Mouse (Mus musculus): Measurements from ENCODE around the gene Nubp1. TPM values are rescaled to one million over a fixed set of nuclear protein-coding genes. Genes with fewer than 3 reads are reported as not detected.

The Nubp1 gene
- polyA plus RNA-seq, 1 experiment from 2014 or later = 56.1 TPM

GRCm38 (mm10) chr16:10432387-10432786 is 20.6 kb downstream of the Nubp1 start:
- no peak overlapping the region for H3K4me2 ChIP-seq (replicated peaks; ENCODE audit: low read depth, low read length)
- H3K4me1 ChIP-seq (ENCODE audit: control insufficient read depth, insufficient read depth, low read length) = no peaks in the 10 kb centered on the region
- 80% methylated on average over 4 of the region's 4 CpGs for WGBS

GRCm38 (mm10) chr16:10433344-10433743 is 21.6 kb downstream of the Nubp1 start:
- Histone ChIP-seq H3K36me3 (ENCODE audit: control insufficient read depth, insufficient read depth, low read length) (no peaks in the 10 kb centered on the region), H3K27me3 (ENCODE audit: control insufficient read depth, insufficient read depth, low read length) (no peaks in the 10 kb centered on the region), H3K4me3 (ENCODE audit: low read depth, low read length) (no peak overlapping the region), H3K4me1 (ENCODE audit: control insufficient read depth, insufficient read depth, low read length) (no peaks in the 10 kb centered on the region), H3K27ac (ENCODE audit: low read length) (no peak overlapping the region), H3K9ac (replicated peaks; ENCODE audit: low read depth, low read length) (no peak overlapping the region), H3K4me2 (replicated peaks; ENCODE audit: low read depth, low read length) (no peak overlapping the region), H3K9me3 (ENCODE audit: control insufficient read depth, low read depth, low read length) (no peaks in the 10 kb centered on the region)
- 93% methylated on average over 5 of the region's 5 CpGs for WGBS
- no peak for ATAC-seq (ENCODE audit: insufficient number of reproducible peaks, insufficient read depth, low FRiP score, low read depth)

More at GRCm38 (mm10) chr16:10432387-10432786, 20.6 kb downstream of the Nubp1 start:
- H3K27me3 ChIP-seq (ENCODE audit: control insufficient read depth, insufficient read depth, low read length) = no peaks in the 10 kb centered on the region
- no peak for ATAC-seq (ENCODE audit: insufficient number of reproducible peaks, insufficient read depth, low FRiP score, low read depth)
- no peak overlapping the region for H3K9ac ChIP-seq (replicated peaks; ENCODE audit: low read depth, low read length)
- H3K27ac ChIP-seq (ENCODE audit: low read length) = no peak overlapping the region
- H3K36me3 ChIP-seq (ENCODE audit: control insufficient read depth, insufficient read depth, low read length) = peaks cover 1% of the 10 kb centered on the region; the same call in 1 of the 2 replicates
- no peak overlapping the region for H3K4me3 ChIP-seq (ENCODE audit: low read depth, low read length)
- no peaks in the 10 kb centered on the region for H3K9me3 ChIP-seq (ENCODE audit: control insufficient read depth, low read depth, low read length)

- 79% methylated on average over 6 of the region's 6 CpGs for WGBS
These were observed 24.4 kb downstream of the Nubp1 start for GRCm38 (mm10) chr16:10436166-10436565.

DNA sequence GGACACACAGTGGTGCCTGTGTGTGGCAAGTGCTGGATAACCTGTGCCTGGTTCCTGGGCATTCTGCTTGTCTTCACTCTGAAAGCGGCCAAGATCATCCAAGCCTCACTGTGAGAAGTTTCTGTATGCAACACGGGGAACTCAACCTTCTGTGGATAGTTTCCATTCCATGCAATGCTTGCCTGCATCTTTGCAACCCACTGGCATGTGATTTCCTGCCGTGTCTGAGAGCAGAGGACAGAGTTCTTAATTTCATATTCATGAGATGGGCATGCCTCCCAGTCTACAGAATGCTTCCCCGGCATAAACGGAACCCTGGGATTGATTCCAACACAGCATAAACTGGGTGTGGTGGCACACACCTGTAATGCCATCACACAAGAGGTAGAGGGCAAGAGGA is 26.3 kb downstream of the Nubp1 start:
- Histone ChIP-seq H3K27me3 (ENCODE audit: control insufficient read depth, insufficient read depth, low read length) (no peaks in the 10 kb centered on the region), H3K9ac (replicated peaks; ENCODE audit: low read depth, low read length) (no peak overlapping the region), H3K36me3 (ENCODE audit: control insufficient read depth, insufficient read depth, low read length) (no peaks in the 10 kb centered on the region), H3K4me1 (ENCODE audit: control insufficient read depth, insufficient read depth, low read length) (no peaks in the 10 kb centered on the region), H3K9me3 (ENCODE audit: control insufficient read depth, low read depth, low read length) (no peaks in the 10 kb centered on the region), H3K4me2 (replicated peaks; ENCODE audit: low read depth, low read length) (no peak overlapping the region), H3K27ac (ENCODE audit: low read length) (no peak overlapping the region), H3K4me3 (ENCODE audit: low read depth, low read length) (no peak overlapping the region)
- ATAC-seq (ENCODE audit: insufficient number of reproducible peaks, insufficient read depth, low FRiP score, low read depth) = no peak
- WGBS = 88% methylated on average over 5 of the region's 5 CpGs

More at GRCm38 (mm10) chr16:10436166-10436565, 24.4 kb downstream of the Nubp1 start:
- no peaks in the 10 kb centered on the region for H3K27me3 ChIP-seq (ENCODE audit: control insufficient read depth, insufficient read depth, low read length)
- no peaks in the 10 kb centered on the region for H3K9me3 ChIP-seq (ENCODE audit: control insufficient read depth, low read depth, low read length)
- ATAC-seq (ENCODE audit: insufficient number of reproducible peaks, insufficient read depth, low FRiP score, low read depth) = no peak
- H3K4me3 ChIP-seq (ENCODE audit: low read depth, low read length) = no peak overlapping the region
- H3K9ac ChIP-seq (replicated peaks; ENCODE audit: low read depth, low read length) = no peak overlapping the region
- H3K4me1 ChIP-seq (ENCODE audit: control insufficient read depth, insufficient read depth, low read length) = no peaks in the 10 kb centered on the region
- H3K4me2 ChIP-seq (replicated peaks; ENCODE audit: low read depth, low read length) = no peak overlapping the region
- no peak overlapping the region for H3K27ac ChIP-seq (ENCODE audit: low read length)
- H3K36me3 ChIP-seq (ENCODE audit: control insufficient read depth, insufficient read depth, low read length) = no peaks in the 10 kb centered on the region

- H3K9ac ChIP-seq (replicated peaks; ENCODE audit: low read depth, low read length) = no peak overlapping the region
- H3K27ac ChIP-seq (ENCODE audit: low read length) = no peak overlapping the region
- no peaks in the 10 kb centered on the region for H3K27me3 ChIP-seq (ENCODE audit: control insufficient read depth, insufficient read depth, low read length)
- no peaks in the 10 kb centered on the region for H3K36me3 ChIP-seq (ENCODE audit: control insufficient read depth, insufficient read depth, low read length)
- H3K9me3 ChIP-seq (ENCODE audit: control insufficient read depth, low read depth, low read length) = no peaks in the 10 kb centered on the region
- H3K4me1 ChIP-seq (ENCODE audit: control insufficient read depth, insufficient read depth, low read length) = no peaks in the 10 kb centered on the region
- WGBS = 90% methylated on average over 6 of the region's 6 CpGs
- ATAC-seq (ENCODE audit: insufficient number of reproducible peaks, insufficient read depth, low FRiP score, low read depth) = no peak
- no peak overlapping the region for H3K4me3 ChIP-seq (ENCODE audit: low read depth, low read length)
- H3K4me2 ChIP-seq (replicated peaks; ENCODE audit: low read depth, low read length) = no peak overlapping the region
These were observed 29.6 kb downstream of the Nubp1 start for GRCm38 (mm10) chr16:10441328-10441727.

DNA sequence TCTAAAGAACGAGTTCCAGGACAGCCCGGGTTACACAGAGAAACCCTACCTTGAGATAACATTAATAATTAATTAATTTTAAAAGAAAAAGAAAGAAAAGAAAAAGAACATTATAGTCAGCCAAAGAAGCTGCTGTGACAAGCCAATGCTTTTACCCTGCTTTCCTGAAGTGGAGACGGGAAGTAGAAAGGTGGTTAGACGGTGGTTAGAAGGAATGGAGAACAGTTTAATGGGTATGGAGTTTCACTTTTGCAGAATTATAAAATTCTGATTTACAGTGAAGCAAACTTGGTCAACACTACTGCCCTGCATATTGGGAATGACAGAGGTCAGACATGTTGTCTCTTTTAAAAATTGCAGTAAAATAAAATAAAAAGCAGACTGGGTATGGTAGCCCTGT is 30.0 kb downstream of the Nubp1 start:
- Histone ChIP-seq H3K27ac (ENCODE audit: low read length) (no peak overlapping the region), H3K9me3 (ENCODE audit: control insufficient read depth, low read depth, low read length) (no peaks in the 10 kb centered on the region), H3K4me3 (ENCODE audit: low read depth, low read length) (no peak overlapping the region), H3K27me3 (ENCODE audit: control insufficient read depth, insufficient read depth, low read length) (no peaks in the 10 kb centered on the region), H3K9ac (replicated peaks; ENCODE audit: low read depth, low read length) (no peak overlapping the region), H3K36me3 (ENCODE audit: control insufficient read depth, insufficient read depth, low read length) (no peaks in the 10 kb centered on the region), H3K4me1 (ENCODE audit: control insufficient read depth, insufficient read depth, low read length) (no peaks in the 10 kb centered on the region), H3K4me2 (replicated peaks; ENCODE audit: low read depth, low read length) (no peak overlapping the region)
- ATAC-seq (ENCODE audit: insufficient number of reproducible peaks, insufficient read depth, low FRiP score, low read depth) = no peak
- WGBS = 87% methylated on average over 4 of the region's 4 CpGs

GRCm38 (mm10) chr16:10443723-10444122 is 32.0 kb downstream of the Nubp1 start:
- no peak overlapping the region for H3K4me3 ChIP-seq (ENCODE audit: low read depth, low read length)
- H3K4me1 ChIP-seq (ENCODE audit: control insufficient read depth, insufficient read depth, low read length) = peaks cover 6% of the 10 kb centered on the region; the same call in 1 of the 2 replicates
- no peak overlapping the region for H3K9ac ChIP-seq (replicated peaks; ENCODE audit: low read depth, low read length)
- no peak for ATAC-seq (ENCODE audit: insufficient number of reproducible peaks, insufficient read depth, low FRiP score, low read depth)
- H3K27me3 ChIP-seq (ENCODE audit: control insufficient read depth, insufficient read depth, low read length) = no peaks in the 10 kb centered on the region
- H3K36me3 ChIP-seq (ENCODE audit: control insufficient read depth, insufficient read depth, low read length) = no peaks in the 10 kb centered on the region
- no peak overlapping the region for H3K4me2 ChIP-seq (replicated peaks; ENCODE audit: low read depth, low read length)
- H3K9me3 ChIP-seq (ENCODE audit: control insufficient read depth, low read depth, low read length) = no peaks in the 10 kb centered on the region
- no peak overlapping the region for H3K27ac ChIP-seq (ENCODE audit: low read length)

- H3K27me3 ChIP-seq (ENCODE audit: control insufficient read depth, insufficient read depth, low read length) = no peaks in the 10 kb centered on the region
- peak overlapping the region; percentile 33 for H3K4me3 ChIP-seq (ENCODE audit: low read depth, low read length)
- no peaks in the 10 kb centered on the region for H3K9me3 ChIP-seq (ENCODE audit: control insufficient read depth, low read depth, low read length)
- peaks cover 6% of the 10 kb centered on the region; the same call in 1 of the 2 replicates for H3K4me1 ChIP-seq (ENCODE audit: control insufficient read depth, insufficient read depth, low read length)
- no peaks in the 10 kb centered on the region for H3K36me3 ChIP-seq (ENCODE audit: control insufficient read depth, insufficient read depth, low read length)
- 24% methylated on average over 13 of the region's 13 CpGs for WGBS
- ATAC-seq (ENCODE audit: insufficient number of reproducible peaks, insufficient read depth, low FRiP score, low read depth) = no peak; the same call in 1 of the 2 replicates
- H3K27ac ChIP-seq (ENCODE audit: low read length) = 0 out of 2 replicates have a peak overlapping the region, but pooled peaks have one; percentile 16
- H3K4me2 ChIP-seq (replicated peaks; ENCODE audit: low read depth, low read length) = peak overlapping the region; percentile 56
- H3K9ac ChIP-seq (replicated peaks; ENCODE audit: low read depth, low read length) = no peak overlapping the region; the same call in 1 of the 2 replicates
These were observed 35.0 kb downstream of the Nubp1 start for GRCm38 (mm10) chr16:10446573-10447263.

DNA sequence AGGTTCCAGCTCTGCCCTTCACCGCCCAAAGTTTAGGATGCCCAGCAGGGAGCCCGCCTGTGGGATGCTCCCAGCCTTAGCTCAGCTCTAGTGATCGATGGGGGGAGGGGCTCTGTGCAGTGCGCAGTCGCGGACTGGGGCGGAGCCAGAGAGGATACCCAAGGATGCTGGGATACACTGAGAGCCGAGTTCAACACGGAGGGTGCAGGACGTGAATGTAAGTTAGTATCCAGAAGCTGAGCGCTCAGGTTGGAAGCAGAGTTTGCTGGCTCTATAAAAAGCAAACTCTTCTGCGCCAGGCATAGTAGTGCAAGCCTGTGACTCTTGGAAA is 35.5 kb downstream of the Nubp1 start, which contains the start of gene Tvp23a:
Gene Tvp23a (minus strand): TSS at position 99 of the 331 bp plus-strand sequence.
- Histone ChIP-seq H3K27me3 (ENCODE audit: control insufficient read depth, insufficient read depth, low read length) (no peaks in the 10 kb centered on the region), H3K4me1 (ENCODE audit: control insufficient read depth, insufficient read depth, low read length) (peaks cover 6% of the 10 kb centered on the region; the same call in 1 of the 2 replicates), H3K27ac (ENCODE audit: low read length) (0 out of 2 replicates have a peak within 1 kb of the TSS, but pooled peaks have one; percentile 16), H3K36me3 (ENCODE audit: control insufficient read depth, insufficient read depth, low read length) (no peaks in the 10 kb centered on the region), H3K9me3 (ENCODE audit: control insufficient read depth, low read depth, low read length) (no peaks in the 10 kb centered on the region), H3K4me3 (ENCODE audit: low read depth, low read length) (peak within 1 kb of the TSS; percentile 33), H3K4me2 (replicated peaks; ENCODE audit: low read depth, low read length) (peak within 1 kb of the TSS; percentile 56), H3K9ac (replicated peaks; ENCODE audit: low read depth, low read length) (peak within 1 kb of the TSS; percentile 29; the same call in 1 of the 2 replicates)
- peak; percentile 90 for ATAC-seq (ENCODE audit: insufficient number of reproducible peaks, insufficient read depth, low FRiP score, low read depth)
- 3% methylated on average over 12 of the region's 12 CpGs for WGBS
